Mouse (Mus musculus) embryonic facial prominence, embryonic 14.5 days (tissue): ENCODE data around the gene Eps15l1. TPM values are rescaled to one million over a fixed set of nuclear protein-coding genes. Genes with fewer than 3 reads are reported as not detected.
A peak's percentile ranks its signal among the peaks of the same experiment; 100 is the strongest.

ENCODE experiments used
- ATAC-seq: fragments of 200-750 bp; cut with Nextera tagmentation; 2 replicates; pipeline ENCODE4 v1.8.0; 2017; ENCODE audit warnings: low read depth, moderate number of reproducible peaks, moderate TSS enrichment
- DNase-seq: peaks from one replicate; pipeline ENCODE4 v3.0.0-alpha.2; 2015; ENCODE audit warnings: low spot score
- H3K27ac ChIP-seq: fragments of 300-500 bp; sonication (generic); replicated peaks from 2 replicates; pipeline ENCODE4 v1.5.1; 2014; ENCODE audit warnings: low read depth, mild to moderate bottlenecking, low read length, moderate library complexity
- H3K27me3 ChIP-seq: fragments of 300-500 bp; sonication (generic); replicated peaks from 2 replicates; pipeline ENCODE4 v1.6.1; 2014; ENCODE audit warnings: low read length; ENCODE audit not compliant: control insufficient read depth, insufficient read depth
- H3K36me3 ChIP-seq: fragments of 300-500 bp; sonication (generic); 2 replicates; pipeline ENCODE4 v1.6.1; 2014; ENCODE audit warnings: low read length, mixed read lengths; ENCODE audit not compliant: control insufficient read depth, insufficient read depth
- H3K4me1 ChIP-seq: fragments of 300-500 bp; sonication (generic); 2 replicates; pipeline ENCODE4 v1.6.1; 2014; ENCODE audit warnings: antibody characterized with exemption, low read length; ENCODE audit not compliant: control insufficient read depth, insufficient read depth
- H3K4me2 ChIP-seq: fragments of 300-500 bp; sonication (generic); 2 replicates; pipeline ENCODE4 v1.6.1; 2014; ENCODE audit warnings: low read depth, mild to moderate bottlenecking, low read length, moderate library complexity, mixed read lengths
- H3K4me3 ChIP-seq: fragments of 300-500 bp; sonication (generic); 2 replicates; pipeline ENCODE4 v1.5.1; 2014; ENCODE audit warnings: low read depth, mild to moderate bottlenecking, low read length
- H3K9ac ChIP-seq: fragments of 300-500 bp; sonication (generic); 2 replicates; pipeline ENCODE4 v1.6.1; 2014; ENCODE audit warnings: low read depth, mild to moderate bottlenecking, low read length, moderate library complexity, mixed read lengths
- H3K9me3 ChIP-seq: fragments of 300-500 bp; sonication (generic); 2 replicates; pipeline ENCODE4 v1.6.1; 2016; ENCODE audit warnings: low read length; ENCODE audit not compliant: control insufficient read depth
- WGBS: fragments of 180-500 bp; shearing (Covaris S2); extraction: QIAGEN DNeasy Blood & Tissue Kit; methylation state at CpG from one replicate; pipeline ENCODE4 v1.1.7; 2014; 5-methylcytosine and 5-hydroxymethylcytosine counted together
- polyA plus RNA-seq: library from polyadenylated mRNA; unstranded; fragments of >200 nt; fragmentation: Nextera tagmentation; extraction: Ambion mirVana; gene quantifications from 2 replicates; pipeline ENCODE4 v1.2.1, GENCODE M21; 2014

Gene Eps15l1
- polyA plus RNA-seq, 1 experiment from 2014 or later = 50.2 TPM

DNA sequence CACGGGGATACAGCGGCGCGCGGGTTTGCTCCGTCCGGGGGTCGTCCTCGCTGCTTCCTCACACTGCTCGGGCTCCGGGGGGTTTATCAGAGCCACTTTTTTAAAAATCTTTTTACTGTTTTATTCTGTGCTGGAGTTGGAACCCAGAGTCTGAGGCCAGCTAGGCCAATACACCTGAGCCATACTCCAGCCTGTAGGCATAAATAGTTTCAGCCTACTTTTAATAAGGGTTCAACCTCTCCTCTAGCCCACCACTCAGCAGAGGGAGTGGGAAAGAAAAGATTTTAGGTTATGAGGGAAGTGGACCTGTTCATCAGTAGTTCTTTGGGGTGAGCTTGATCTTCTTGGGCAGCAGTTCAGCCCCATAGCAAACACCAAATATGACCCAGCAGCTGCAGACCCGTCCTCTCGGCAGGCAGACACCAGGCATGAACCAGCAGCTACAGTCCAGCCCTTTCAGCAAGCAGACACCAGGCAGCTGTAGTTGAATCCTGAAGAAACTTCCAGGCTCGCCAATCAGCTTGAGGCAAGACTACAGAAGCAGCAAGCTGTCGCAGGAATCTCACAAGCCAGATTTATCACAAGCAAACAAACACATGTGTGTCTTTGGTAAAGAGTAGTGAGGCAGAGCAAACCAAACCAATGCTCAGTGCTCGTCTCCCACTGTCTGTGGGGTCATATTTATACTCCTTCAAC, 115.9 kb downstream of the Eps15l1 start, which contains the start of gene Gm10282:
Gene Gm10282, minus strand, starts transcription at position 51 of the 696 bp plus-strand sequence.
- Histone ChIP-seq H3K27ac (no peak within 1 kb of the TSS), H3K27me3 (no peaks in the 10 kb centered on the region), H3K9ac (no peak within 1 kb of the TSS), H3K4me3 (no peak within 1 kb of the TSS), H3K4me1 (peaks cover 8% of the 10 kb centered on the region), H3K36me3 (no peaks in the 10 kb centered on the region), H3K9me3 (no peaks in the 10 kb centered on the region), H3K4me2 (no peak within 1 kb of the TSS)
- WGBS = 73% methylated on average over 15 of the region's 16 CpGs
- no peak for ATAC-seq
- DNase-seq = no peak

DNA sequence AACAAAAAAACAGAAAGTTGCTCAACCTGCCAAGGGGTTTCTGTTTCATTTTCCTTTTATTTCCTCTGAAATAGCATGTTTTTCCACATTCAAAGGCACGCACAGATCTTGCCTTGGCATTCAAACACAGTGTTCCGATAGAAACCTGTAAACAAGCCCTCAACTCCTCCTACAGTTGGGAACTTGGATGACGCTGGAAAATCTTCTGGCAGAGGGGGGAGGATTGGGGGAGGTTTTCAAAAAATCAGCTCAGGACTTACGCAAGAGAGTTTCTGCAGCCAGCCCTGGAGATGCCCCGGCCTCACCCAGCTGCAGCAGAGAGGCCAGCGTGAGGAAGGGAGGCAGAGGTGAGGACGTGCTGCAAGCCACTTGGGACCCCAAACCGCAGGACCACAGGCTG, 117.6 kb downstream of the Eps15l1 start:
- 0 out of 2 replicates have a peak overlapping the region, but pooled peaks have one; percentile 11 for H3K4me2 ChIP-seq
- no peak overlapping the region for H3K4me3 ChIP-seq
- H3K27me3 ChIP-seq = no peaks in the 10 kb centered on the region
- DNase-seq (peak; percentile 79), ATAC-seq (peak; percentile 58)
- peaks cover 8% of the 10 kb centered on the region for H3K4me1 ChIP-seq
- WGBS = 39% methylated on average over 8 of the region's 8 CpGs
- H3K9ac ChIP-seq = no peak overlapping the region
- H3K27ac ChIP-seq = peak overlapping the region; percentile 86
- no peaks in the 10 kb centered on the region for H3K36me3 ChIP-seq
- H3K9me3 ChIP-seq = no peaks in the 10 kb centered on the region

DNA sequence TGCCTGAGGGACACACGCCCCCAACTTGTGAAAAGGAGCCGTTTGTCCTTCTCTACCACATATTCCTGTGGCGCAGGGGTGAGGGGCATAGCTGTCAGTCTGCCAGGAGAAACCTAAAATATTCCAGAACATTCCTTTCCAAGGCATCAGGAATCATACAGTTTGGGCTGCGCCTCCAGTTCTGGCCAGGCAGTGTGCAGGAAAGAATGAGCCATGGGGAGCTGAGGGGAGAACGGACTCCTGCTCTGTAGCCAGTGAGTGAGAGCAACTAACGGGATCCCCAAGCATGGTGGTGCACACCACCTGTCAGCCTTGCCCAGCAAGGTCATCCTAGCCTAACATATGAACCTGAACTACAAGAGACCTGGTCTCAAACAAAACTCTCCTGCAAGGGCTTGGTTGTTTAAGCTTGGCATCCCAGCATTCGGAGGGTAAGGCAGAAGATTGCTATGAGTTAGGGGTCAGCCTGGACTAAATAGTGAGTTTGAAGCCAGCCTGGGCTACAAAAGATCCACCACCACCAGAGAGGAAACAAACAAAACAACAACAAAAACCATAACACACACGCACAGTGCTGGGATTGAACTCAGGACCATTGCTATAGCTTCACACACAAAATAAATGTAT, 118.2 kb downstream of the Eps15l1 start:
- peaks cover 8% of the 10 kb centered on the region for H3K4me1 ChIP-seq
- no peaks in the 10 kb centered on the region for H3K9me3 ChIP-seq
- WGBS = 46% methylated on average over 8 of the region's 8 CpGs
- 0 out of 2 replicates have a peak overlapping the region, but pooled peaks have one; percentile 22 for H3K9ac ChIP-seq
- H3K36me3 ChIP-seq = no peaks in the 10 kb centered on the region
- ATAC-seq = 0 out of 2 replicates have a peak, but pooled peaks have one; percentile 32
- no peak overlapping the region for H3K4me3 ChIP-seq
- peak overlapping the region; percentile 86 for H3K27ac ChIP-seq
- peak; percentile 46 for DNase-seq
- no peaks in the 10 kb centered on the region for H3K27me3 ChIP-seq
- no peak overlapping the region for H3K4me2 ChIP-seq

DNA sequence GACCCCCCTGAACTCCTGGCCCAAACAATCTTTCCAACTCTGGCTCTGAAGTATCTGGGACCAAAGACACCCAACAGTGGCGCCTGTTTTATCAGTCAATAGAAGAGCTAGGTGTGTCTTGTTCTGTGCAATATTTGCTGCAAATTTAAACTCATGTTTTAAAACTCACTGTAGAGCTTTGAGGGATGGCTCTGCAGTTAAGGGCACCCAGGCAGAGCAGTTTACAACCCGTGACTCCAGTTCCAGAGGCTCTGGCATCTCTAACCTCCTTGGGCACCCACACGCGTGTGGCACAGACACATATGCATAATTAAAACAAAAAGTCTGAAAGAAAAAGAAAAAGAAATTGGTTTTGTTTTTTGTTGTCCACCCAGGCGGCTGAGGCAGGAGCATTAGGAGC, 119.8 kb downstream of the Eps15l1 start:
- Histone ChIP-seq H3K27me3 (no peaks in the 10 kb centered on the region), H3K36me3 (no peaks in the 10 kb centered on the region), H3K9ac (no peak overlapping the region), H3K4me3 (no peak overlapping the region), H3K9me3 (no peaks in the 10 kb centered on the region), H3K4me2 (no peak overlapping the region), H3K4me1 (peaks cover 8% of the 10 kb centered on the region), H3K27ac (no peak overlapping the region)
- 85% methylated on average over 5 of the region's 5 CpGs for WGBS
- no peak for ATAC-seq
- DNase-seq = no peak

DNA sequence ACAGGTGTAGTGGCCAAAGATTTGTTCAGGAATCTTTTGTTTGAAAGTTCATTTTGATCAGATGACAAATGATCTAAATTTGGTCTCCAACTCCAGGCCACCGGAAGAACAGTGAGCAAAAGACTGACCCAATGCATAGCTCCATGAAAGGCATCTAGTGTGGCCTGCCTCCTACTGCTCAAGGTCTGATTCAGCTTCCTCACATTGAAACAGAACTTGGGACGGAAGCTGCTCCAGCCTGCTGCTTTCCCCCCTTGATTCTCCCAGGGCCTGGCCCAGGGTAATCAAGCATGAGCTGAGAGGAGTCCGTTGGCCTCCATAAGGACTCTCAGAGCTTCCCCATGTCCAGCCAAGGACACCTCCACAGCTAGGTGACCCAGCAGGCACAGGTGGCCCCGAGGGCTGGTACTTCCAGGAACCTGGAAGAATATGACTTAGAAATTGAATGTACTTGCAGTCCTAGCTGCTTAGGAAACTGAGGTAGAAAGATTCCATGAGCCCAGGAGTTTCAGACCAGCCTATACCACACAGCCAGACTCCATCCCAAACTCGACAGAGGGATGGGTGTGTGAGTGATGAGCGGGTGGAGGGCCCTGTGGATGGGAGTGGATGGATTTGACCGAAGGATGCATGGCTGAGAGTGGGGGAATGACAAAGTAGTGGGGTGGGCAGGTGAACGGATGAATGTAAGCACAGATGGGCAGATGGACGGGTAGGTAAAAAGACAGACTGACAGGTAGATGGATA, 120.4 kb downstream of the Eps15l1 start:
- no peak for DNase-seq
- Histone ChIP-seq H3K9ac (no peak overlapping the region), H3K4me2 (no peak overlapping the region), H3K4me3 (no peak overlapping the region), H3K9me3 (no peaks in the 10 kb centered on the region), H3K36me3 (no peaks in the 10 kb centered on the region), H3K27me3 (no peaks in the 10 kb centered on the region), H3K4me1 (peaks cover 11% of the 10 kb centered on the region), H3K27ac (no peak overlapping the region)
- no peak for ATAC-seq
- 77% methylated on average over 9 of the region's 9 CpGs for WGBS

DNA sequence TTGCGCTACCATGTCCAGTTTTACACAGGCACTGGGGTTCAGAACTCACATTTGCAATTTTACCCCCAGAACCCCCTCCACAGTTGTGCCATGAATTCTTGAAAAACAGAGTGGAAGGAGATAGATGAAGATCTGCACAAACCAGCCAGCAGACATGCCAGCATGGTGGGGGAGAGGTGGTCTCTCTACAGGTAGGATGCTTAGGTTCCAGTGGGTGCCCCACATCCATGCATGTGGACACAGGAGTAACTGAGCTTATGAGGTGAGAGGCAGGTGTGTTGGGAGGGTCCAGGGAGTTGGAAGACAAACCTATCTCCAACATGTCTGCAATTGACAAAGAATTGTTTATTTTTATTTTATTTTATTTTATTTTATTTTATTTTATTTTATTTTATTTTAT, 122.3 kb downstream of the Eps15l1 start:
- H3K4me3 ChIP-seq = no peak overlapping the region
- WGBS = 88% methylated on average over 1 of the region's 1 CpGs
- H3K36me3 ChIP-seq = no peaks in the 10 kb centered on the region
- H3K4me1 ChIP-seq = peaks cover 14% of the 10 kb centered on the region
- H3K27me3 ChIP-seq = no peaks in the 10 kb centered on the region
- no peaks in the 10 kb centered on the region for H3K9me3 ChIP-seq
- no peak for ATAC-seq
- no peak overlapping the region for H3K27ac ChIP-seq
- H3K4me2 ChIP-seq = no peak overlapping the region
- H3K9ac ChIP-seq = no peak overlapping the region
- no peak for DNase-seq

DNA sequence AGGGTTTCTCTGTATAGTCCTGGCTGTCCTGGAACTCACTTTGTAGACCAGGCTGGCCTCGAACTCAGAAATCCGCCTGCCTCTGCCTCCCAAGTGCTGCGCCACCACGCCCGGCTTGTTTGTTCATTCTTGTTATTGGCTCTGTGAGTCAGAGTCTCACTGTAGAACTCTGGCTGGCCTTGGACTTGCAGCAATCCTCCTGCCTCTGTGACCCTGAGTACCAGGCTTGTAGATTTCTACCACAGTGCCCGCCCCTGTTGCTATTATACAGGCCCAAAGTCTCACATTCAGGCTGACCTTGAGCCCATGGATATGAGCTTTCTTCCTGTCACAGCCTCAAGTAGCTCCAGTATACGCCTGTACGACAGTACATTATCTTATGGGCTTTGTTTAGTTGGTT, 124.7 kb downstream of the Eps15l1 start:
- 92% methylated on average over 8 of the region's 8 CpGs for WGBS
- H3K27me3 ChIP-seq = no peaks in the 10 kb centered on the region
- peaks cover 7% of the 10 kb centered on the region; the same call in 1 of the 2 replicates for H3K4me1 ChIP-seq
- no peak for ATAC-seq
- H3K9ac ChIP-seq = no peak overlapping the region
- no peak overlapping the region for H3K27ac ChIP-seq
- no peaks in the 10 kb centered on the region for H3K36me3 ChIP-seq
- H3K4me3 ChIP-seq = no peak overlapping the region
- no peak overlapping the region for H3K4me2 ChIP-seq
- no peaks in the 10 kb centered on the region for H3K9me3 ChIP-seq
- DNase-seq = no peak

DNA sequence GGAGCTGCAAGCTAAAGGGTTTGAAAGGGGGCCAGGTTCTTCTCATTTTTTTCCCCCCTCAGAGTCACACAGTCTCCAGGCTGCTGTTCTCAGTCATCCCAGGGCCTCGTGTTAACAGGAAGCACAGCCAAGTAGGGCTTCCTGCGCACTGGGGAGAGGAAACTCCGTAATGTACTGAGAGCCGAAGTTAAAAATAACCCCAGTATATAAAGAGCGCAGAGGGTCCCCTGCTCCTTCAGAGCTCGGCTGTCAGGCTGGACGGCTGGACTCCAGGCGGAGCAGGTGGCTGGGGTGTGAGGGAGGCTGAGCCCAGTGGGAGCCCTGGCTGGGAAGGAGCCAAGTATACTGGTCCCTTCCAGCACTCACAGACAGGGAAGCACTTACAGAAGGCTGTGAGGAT, 125.6 kb downstream of the Eps15l1 start:
- DNase-seq (peak; percentile 93), ATAC-seq (peak; percentile 95)
- H3K36me3 ChIP-seq = no peaks in the 10 kb centered on the region
- H3K27ac ChIP-seq = peak overlapping the region; percentile 75
- H3K9me3 ChIP-seq = no peaks in the 10 kb centered on the region
- 0 out of 2 replicates have a peak overlapping the region, but pooled peaks have one; percentile 10 for H3K4me2 ChIP-seq
- H3K9ac ChIP-seq = no peak overlapping the region; the same call in 1 of the 2 replicates
- 20% methylated on average over 8 of the region's 8 CpGs for WGBS
- no peaks in the 10 kb centered on the region for H3K27me3 ChIP-seq
- H3K4me3 ChIP-seq = no peak overlapping the region
- H3K4me1 ChIP-seq = peaks cover 7% of the 10 kb centered on the region; the same call in 1 of the 2 replicates
